Mouse (Mus musculus) forebrain, embryonic 13.5 days (tissue): ENCODE results near the gene Pde2a. TPM values are rescaled to one million over a fixed set of nuclear protein-coding genes. Genes with fewer than 3 reads are reported as not detected.

Experiments
- ATAC-seq: fragments of 200-750 bp; cut with Nextera tagmentation; 2 replicates; pipeline ENCODE4 v1.8.0; 2017
- H3K27ac ChIP-seq: fragments of 300-500 bp; sonication (generic); 2 replicates; pipeline ENCODE4 v1.5.1; 2015; ENCODE audit warnings: inconsistent platforms, mild to moderate bottlenecking, moderate library complexity
- H3K27me3 ChIP-seq: fragments of 300-500 bp; sonication (generic); 2 replicates; pipeline ENCODE4 v1.6.1; 2015; ENCODE audit warnings: mild to moderate bottlenecking, inconsistent platforms
- H3K36me3 ChIP-seq: fragments of 300-500 bp; sonication (generic); 2 replicates; pipeline ENCODE4 v1.6.1; 2015; ENCODE audit warnings: mild to moderate bottlenecking, inconsistent platforms; ENCODE audit not compliant: poor library complexity, severe bottlenecking
- H3K4me1 ChIP-seq: fragments of 300-500 bp; sonication (generic); 2 replicates; pipeline ENCODE4 v1.6.1; 2015; ENCODE audit warnings: inconsistent platforms
- H3K4me2 ChIP-seq: fragments of 300-500 bp; sonication (generic); 2 replicates; pipeline ENCODE4 v1.6.1; 2015; ENCODE audit warnings: inconsistent platforms, mild to moderate bottlenecking, moderate library complexity
- H3K4me3 ChIP-seq: fragments of 300-500 bp; sonication (generic); 2 replicates; pipeline ENCODE4 v1.5.1; 2015; ENCODE audit warnings: mild to moderate bottlenecking, inconsistent platforms
- H3K9ac ChIP-seq: fragments of 300-500 bp; sonication (generic); 2 replicates; pipeline ENCODE4 v1.6.1; 2015; ENCODE audit warnings: mild to moderate bottlenecking, inconsistent platforms
- H3K9me3 ChIP-seq: fragments of 300-500 bp; sonication (generic); replicated peaks from 2 replicates; pipeline ENCODE4 v1.6.1; 2016; ENCODE audit warnings: inconsistent platforms
- WGBS: fragments of 180-500 bp; shearing (Covaris S2); methylation state at CpG from one replicate; pipeline ENCODE4 v1.1.7; 2015; 5-methylcytosine and 5-hydroxymethylcytosine counted together
- polyA plus RNA-seq: library from polyadenylated mRNA; unstranded; fragments of >200 nt; fragmentation: Nextera tagmentation; extraction: Ambion mirVana; gene quantifications from 2 replicates; pipeline ENCODE4 v1.2.1, GENCODE M21; 2015

Gene Pde2a
- polyA plus RNA-seq, 1 experiment from 2014 or later = 26.2 TPM

DNA sequence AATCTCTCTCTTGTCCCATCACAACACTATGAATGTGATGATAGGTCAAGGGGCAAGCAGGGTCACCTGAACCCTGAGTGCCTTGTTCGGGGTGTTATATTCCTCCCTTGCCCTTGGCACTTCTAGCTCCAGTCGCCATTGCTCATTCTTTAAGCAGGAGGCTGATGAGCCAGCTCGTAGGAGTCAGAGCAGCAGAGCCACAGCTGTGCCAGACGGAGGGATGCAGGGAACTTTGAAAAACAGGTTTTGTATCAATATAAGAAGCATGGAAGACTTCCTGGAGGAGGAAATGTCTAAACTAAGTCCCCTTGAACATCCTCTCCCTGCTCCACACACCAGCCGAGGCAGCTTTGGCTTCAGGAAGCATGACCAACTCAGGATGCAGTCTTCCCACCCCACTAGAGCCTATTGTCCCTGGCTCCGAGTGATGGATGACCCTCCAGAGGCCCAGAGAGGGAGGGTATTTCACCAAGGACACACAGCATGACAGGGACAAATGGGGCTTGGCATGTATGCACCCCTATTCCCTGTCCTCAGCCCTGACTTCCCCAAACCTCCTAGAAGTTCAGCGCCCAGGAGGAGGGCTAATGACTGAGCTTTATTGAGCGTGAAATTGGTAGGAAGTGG, 60.5 kb downstream of the Pde2a start:
- Histone ChIP-seq H3K4me2 (no peak overlapping the region), H3K4me1 (peaks cover 13% of the 10 kb centered on the region), H3K27ac (no peak overlapping the region), H3K4me3 (no peak overlapping the region), H3K9me3 (no peaks in the 10 kb centered on the region), H3K36me3 (no peaks in the 10 kb centered on the region), H3K27me3 (no peaks in the 10 kb centered on the region), H3K9ac (no peak overlapping the region)
- WGBS = 73% methylated on average over 8 of the region's 8 CpGs
- 0 out of 2 replicates have a peak, but pooled peaks have one; percentile 28 for ATAC-seq

GRCm38 (mm10) chr7:101482499-101483081, 61.1 kb downstream of the Pde2a start:
- Histone ChIP-seq H3K27me3 (no peaks in the 10 kb centered on the region), H3K36me3 (no peaks in the 10 kb centered on the region), H3K9me3 (no peaks in the 10 kb centered on the region), H3K4me1 (peaks cover 13% of the 10 kb centered on the region), H3K4me3 (no peak overlapping the region), H3K9ac (no peak overlapping the region), H3K4me2 (no peak overlapping the region), H3K27ac (peak overlapping the region; percentile 54; the same call in 1 of the 2 replicates)
- peak; percentile 67 for ATAC-seq
- WGBS = 72% methylated on average over 9 of the region's 9 CpGs

DNA sequence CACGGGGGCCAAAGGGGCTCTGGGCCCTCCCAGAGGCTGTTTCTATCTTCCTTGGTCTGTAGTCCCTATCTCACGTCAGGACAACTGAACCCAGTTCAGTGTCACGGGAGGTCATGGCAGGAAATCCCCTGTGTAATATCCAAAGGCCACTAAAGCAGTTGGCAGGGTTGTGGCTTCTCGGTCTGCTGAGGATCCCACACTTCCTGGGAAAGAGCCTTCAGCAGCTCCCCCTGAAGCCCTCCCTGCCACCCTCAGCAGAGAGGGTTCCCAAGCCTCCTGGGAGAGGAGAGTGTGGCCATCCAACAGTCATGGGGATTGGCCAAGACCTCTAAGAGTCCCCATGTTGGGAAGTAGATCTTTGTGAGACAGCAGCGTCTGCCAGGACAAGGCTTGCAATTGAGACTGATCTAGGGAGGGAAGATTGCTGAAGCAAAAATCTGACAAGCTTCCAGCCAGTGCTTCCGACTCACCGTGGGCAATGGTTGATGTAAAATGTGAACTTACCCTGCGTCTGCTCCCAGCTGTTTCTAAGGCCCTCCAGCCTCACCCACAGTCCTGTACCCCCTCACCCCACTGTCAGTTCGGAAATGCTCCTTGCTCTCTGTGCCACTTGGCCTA, 62.1 kb downstream of the Pde2a start:
- no peak for ATAC-seq
- Histone ChIP-seq H3K4me1 (peaks cover 13% of the 10 kb centered on the region), H3K27me3 (no peaks in the 10 kb centered on the region), H3K27ac (no peak overlapping the region), H3K9ac (peak overlapping the region; percentile 21; the same call in 1 of the 2 replicates), H3K4me2 (no peak overlapping the region), H3K36me3 (no peaks in the 10 kb centered on the region), H3K4me3 (no peak overlapping the region), H3K9me3 (no peaks in the 10 kb centered on the region)
- 86% methylated on average over 9 of the region's 9 CpGs for WGBS

- Histone ChIP-seq H3K36me3 (no peaks in the 10 kb centered on the region), H3K9ac (no peak overlapping the region), H3K27me3 (no peaks in the 10 kb centered on the region), H3K9me3 (no peaks in the 10 kb centered on the region), H3K4me1 (peaks cover 13% of the 10 kb centered on the region), H3K4me2 (no peak overlapping the region), H3K27ac (no peak overlapping the region), H3K4me3 (no peak overlapping the region)
- no peak for ATAC-seq
- whole genome bisulfite sequencing = 80% methylated on average over 5 of the region's 5 CpGs
These were observed 65.6 kb downstream of the Pde2a start for GRCm38 (mm10) chr7:101487102-101487501.

GRCm38 (mm10) chr7:101490952-101491351, 69.5 kb downstream of the Pde2a start:
- Histone ChIP-seq H3K9me3 (no peaks in the 10 kb centered on the region), H3K27ac (no peak overlapping the region), H3K36me3 (no peaks in the 10 kb centered on the region), H3K4me2 (no peak overlapping the region), H3K4me1 (no peaks in the 10 kb centered on the region), H3K27me3 (no peaks in the 10 kb centered on the region), H3K9ac (no peak overlapping the region), H3K4me3 (no peak overlapping the region)
- no peak for ATAC-seq
- WGBS = 42% methylated on average over 4 of the region's 4 CpGs

GRCm38 (mm10) chr7:101498385-101498784, 76.9 kb downstream of the Pde2a start:
- Histone ChIP-seq H3K27ac (no peak overlapping the region), H3K4me2 (no peak overlapping the region), H3K9me3 (no peaks in the 10 kb centered on the region), H3K27me3 (peaks cover 15% of the 10 kb centered on the region), H3K4me1 (no peaks in the 10 kb centered on the region), H3K36me3 (no peaks in the 10 kb centered on the region), H3K4me3 (no peak overlapping the region), H3K9ac (no peak overlapping the region)
- no peak for ATAC-seq
- 91% methylated on average over 3 of the region's 3 CpGs for WGBS

DNA sequence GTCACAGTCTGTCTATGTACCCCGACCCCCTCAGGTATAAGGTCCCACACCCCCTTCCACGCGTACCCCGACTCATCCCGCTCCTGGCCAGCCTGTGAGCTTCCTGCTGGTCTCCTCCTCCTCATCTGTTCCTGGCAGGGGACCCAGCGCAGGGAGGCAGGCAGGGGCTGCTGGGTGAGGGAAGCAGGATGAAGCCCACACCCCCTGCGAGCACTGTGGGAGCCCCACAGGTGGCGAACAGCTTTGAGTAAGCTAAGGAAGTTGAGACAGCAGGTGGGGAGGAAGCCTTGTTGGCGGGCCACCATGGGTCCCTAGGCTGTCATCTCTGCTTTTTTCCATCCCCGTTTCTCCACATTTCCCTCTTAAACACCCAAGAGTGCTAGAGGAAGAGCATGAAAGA, 77.8 kb downstream of the Pde2a start:
- no peak overlapping the region for H3K27ac ChIP-seq
- WGBS = 60% methylated on average over 10 of the region's 10 CpGs

DNA sequence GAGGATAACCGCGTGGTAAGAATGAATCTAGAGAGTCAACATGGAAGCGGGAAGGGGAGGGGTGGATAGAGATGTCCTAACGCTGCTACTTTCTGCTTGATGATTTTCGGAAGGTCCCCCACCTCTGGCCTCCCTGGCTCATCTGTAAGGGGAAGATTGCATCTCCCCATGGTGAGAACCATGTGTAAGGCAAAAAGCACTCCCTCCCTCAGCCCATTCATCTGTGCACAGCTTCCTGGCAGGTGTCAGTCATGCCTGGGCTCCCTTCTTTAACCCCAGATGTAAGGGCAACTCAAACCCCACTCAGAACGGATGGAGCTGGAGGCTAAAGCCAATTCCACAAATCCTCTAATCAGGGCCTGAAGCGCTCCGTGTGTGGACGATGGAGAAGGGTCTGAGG, 78.2 kb downstream of the Pde2a start:
- peaks cover 8% of the 10 kb centered on the region for H3K4me1 ChIP-seq
- H3K9ac ChIP-seq = no peak overlapping the region
- H3K4me3 ChIP-seq = no peak overlapping the region
- WGBS = 70% methylated on average over 9 of the region's 9 CpGs
- H3K36me3 ChIP-seq = no peaks in the 10 kb centered on the region
- no peak overlapping the region for H3K4me2 ChIP-seq
- peaks cover 28% of the 10 kb centered on the region for H3K27me3 ChIP-seq
- H3K27ac ChIP-seq = no peak overlapping the region
- no peak for ATAC-seq
- no peaks in the 10 kb centered on the region for H3K9me3 ChIP-seq

More for the DNA sequence above, 77.8 kb downstream of the Pde2a start:
- Histone ChIP-seq H3K36me3 (no peaks in the 10 kb centered on the region), H3K4me2 (no peak overlapping the region), H3K4me3 (no peak overlapping the region), H3K9ac (no peak overlapping the region), H3K27me3 (peaks cover 24% of the 10 kb centered on the region), H3K9me3 (no peaks in the 10 kb centered on the region), H3K4me1 (peaks cover 3% of the 10 kb centered on the region)
- ATAC-seq = no peak

DNA sequence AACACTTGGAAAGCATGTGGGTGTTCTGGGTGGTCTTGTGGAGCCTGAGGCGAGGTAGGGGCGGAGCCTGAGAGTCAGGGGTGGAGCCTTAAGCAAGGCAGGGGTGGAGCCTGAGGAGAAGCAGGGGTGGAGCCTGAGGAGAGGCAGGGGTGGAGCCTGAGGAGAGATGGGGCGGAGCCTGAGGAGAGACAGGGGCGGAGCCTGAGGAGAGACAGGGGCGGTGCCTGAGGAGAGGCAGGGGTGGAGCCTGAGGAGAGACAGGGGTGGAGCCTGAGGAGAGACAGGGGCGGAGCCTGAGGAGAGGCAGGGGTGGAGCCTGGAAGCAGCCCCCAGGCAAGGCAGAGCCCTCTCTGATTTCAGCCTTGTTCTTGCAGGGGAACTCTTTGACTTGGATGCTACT, 79.7 kb downstream of the Pde2a start:
- 79% methylated on average over 6 of the region's 6 CpGs for WGBS
- Histone ChIP-seq H3K9ac (no peak overlapping the region), H3K4me3 (no peak overlapping the region), H3K36me3 (no peaks in the 10 kb centered on the region), H3K27me3 (peaks cover 35% of the 10 kb centered on the region), H3K27ac (no peak overlapping the region), H3K4me2 (no peak overlapping the region), H3K4me1 (peaks cover 10% of the 10 kb centered on the region), H3K9me3 (no peaks in the 10 kb centered on the region)
- no peak for ATAC-seq

DNA sequence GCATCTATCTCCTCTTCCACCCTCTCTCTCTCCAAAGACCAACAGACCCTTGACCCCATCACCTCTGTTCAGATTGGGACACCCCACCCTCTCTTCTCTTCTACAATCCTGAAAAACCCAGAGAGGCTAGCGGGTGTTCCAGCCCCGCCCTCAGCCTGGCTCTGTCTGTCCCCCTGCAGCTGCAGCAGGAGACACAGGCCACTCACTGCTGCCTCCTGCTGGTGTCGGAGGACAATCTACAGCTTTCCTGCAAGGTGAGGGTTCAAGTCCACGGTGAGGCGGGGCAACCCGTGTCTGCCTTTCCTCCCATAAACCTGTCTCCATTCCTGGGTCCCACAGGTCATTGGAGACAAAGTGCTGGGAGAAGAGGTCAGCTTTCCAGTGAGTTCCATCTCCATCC, 80.2 kb downstream of the Pde2a start:
- no peak overlapping the region for H3K27ac ChIP-seq
- no peaks in the 10 kb centered on the region for H3K9me3 ChIP-seq
- H3K4me1 ChIP-seq = peaks cover 10% of the 10 kb centered on the region
- H3K9ac ChIP-seq = no peak overlapping the region
- H3K4me3 ChIP-seq = no peak overlapping the region
- no peak for ATAC-seq
- WGBS = 77% methylated on average over 6 of the region's 6 CpGs
- H3K4me2 ChIP-seq = no peak overlapping the region
- H3K27me3 ChIP-seq = peaks cover 35% of the 10 kb centered on the region
- no peaks in the 10 kb centered on the region for H3K36me3 ChIP-seq

DNA sequence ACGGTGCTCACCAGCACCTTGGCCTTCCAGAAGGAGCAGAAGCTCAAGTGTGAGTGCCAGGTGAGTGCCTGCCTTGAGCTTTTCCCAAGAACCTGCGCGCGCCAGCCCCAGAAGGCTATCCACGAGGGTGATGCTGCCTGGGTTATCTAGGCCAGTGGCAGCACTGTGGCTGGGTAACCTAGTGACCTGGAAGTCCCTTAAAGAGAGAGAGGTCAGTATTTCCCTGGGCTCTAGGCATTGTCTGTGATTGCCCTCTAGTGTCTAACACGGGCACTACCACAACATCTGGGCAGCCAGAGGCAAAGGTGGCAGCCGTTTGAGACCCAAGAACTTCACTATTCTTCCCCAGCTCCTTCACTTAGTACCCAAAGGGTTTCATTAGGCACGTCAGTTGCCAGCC, 81.9 kb downstream of the Pde2a start:
- Histone ChIP-seq H3K4me1 (peaks cover 10% of the 10 kb centered on the region), H3K9me3 (no peaks in the 10 kb centered on the region), H3K27ac (no peak overlapping the region), H3K4me2 (no peak overlapping the region), H3K27me3 (peaks cover 38% of the 10 kb centered on the region), H3K36me3 (no peaks in the 10 kb centered on the region), H3K4me3 (no peak overlapping the region), H3K9ac (no peak overlapping the region)
- WGBS = 24% methylated on average over 8 of the region's 8 CpGs
- ATAC-seq = no peak

DNA sequence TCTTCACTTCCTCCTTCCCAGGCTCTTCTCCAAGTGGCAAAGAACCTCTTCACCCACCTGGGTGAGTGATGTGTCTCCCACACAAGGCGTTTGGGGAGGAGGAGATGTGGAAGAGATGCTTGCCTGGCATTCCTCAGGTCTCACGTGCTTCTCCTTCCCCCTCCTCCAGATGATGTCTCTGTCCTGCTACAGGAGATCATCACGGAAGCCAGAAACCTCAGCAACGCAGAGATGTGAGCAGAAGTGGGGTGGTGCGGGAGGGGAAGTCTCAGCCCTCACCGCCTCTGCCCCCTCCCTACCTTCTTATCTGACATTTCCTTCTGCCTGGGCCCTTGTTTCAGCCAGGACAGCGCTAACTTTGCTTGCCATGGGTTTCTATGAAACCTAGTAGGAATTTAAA, 82.3 kb downstream of the Pde2a start:
- Histone ChIP-seq H3K4me2 (no peak overlapping the region), H3K4me1 (peaks cover 10% of the 10 kb centered on the region), H3K9me3 (no peaks in the 10 kb centered on the region), H3K27me3 (peaks cover 38% of the 10 kb centered on the region), H3K36me3 (no peaks in the 10 kb centered on the region), H3K9ac (no peak overlapping the region), H3K4me3 (no peak overlapping the region), H3K27ac (no peak overlapping the region)
- no peak for ATAC-seq
- WGBS = 49% methylated on average over 7 of the region's 7 CpGs
